Mouse (Mus musculus): ENCODE results near the gene Ptpn21.

DNA sequence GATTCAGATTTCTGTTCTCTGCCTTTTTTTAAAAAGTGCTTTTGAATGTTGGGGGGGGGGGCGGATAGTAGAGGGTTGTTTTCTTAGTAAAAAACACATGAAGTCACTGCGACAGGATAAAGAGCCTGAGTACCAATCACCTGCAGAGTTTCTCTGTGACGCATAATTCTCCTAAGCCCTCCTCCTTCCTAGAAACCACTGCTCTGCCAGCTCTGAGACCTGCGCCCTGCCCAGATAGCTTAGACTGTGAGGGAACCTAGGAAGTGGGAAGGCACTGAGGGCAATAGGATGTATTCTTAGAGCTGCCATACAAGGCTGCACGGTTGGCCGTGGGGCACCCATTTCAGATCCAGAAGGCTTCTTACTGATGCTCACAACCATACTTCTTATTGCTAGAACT is 24.4 kb downstream of the Ptpn21 start:
- TF ChIP-seq TAL1 (IDR thresholded peaks at IDR 0.05; ENCODE audit: low read length), result no peak
- TF ChIP-seq GATA1 (IDR thresholded peaks at IDR 0.05; ENCODE audit: low read length), result no peak

Measured in erythroblast, embryonic 14.5 days (primary cell).